Mouse (Mus musculus) thymus, postnatal 36 days (tissue): ENCODE data around the gene Ppox.
A peak's percentile ranks its signal among the peaks of the same experiment; 100 is the strongest.
"Not testable (repeated sequence)": the region's sequence is repeated elsewhere in the genome, so short reads cannot be mapped to it uniquely, and the experiment has no call there.

ENCODE experiments used
- DNase-seq, 2 experiments: peaks; one replicate each; pipeline ENCODE4 v3.0.0; 2022; ENCODE audit warnings: mixed read lengths in 2 of 2

The Ppox gene

DNA sequence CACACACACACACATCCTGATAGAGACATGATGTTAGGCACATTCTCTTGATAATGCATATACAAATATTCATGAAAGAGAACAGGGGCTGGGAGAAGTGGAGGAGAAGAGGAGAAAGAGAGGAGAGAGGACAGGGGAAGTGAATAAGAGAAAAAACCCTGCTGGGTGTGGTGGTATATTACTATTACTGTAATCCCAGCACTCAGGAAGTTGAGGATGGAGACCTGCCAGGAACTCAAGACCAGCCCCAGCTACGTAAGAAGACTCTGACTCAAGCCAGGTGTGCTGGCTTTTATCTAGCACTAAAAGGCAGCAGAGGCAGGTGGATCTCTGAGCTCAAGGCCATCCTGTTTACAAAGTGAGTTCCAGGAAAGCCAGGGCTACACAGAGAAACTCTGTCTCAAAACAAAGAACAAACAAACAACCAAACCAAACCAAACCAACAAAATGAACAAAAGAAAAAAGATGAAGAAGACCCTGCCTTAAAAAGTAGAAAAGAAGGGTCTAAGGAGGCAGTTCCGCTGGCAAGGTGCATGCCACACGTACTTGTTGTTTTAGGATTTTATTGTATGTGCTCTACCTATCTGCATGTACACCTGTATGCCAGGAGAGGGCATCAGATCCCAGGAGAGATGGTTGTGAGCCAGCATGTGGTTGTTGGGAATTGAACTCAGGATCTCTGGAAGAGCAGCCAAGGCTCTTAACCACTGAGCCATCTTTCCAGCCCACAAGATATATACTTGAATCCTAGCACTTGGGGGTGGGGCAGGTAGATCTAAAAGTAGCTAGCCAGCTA lies 17.1 kb downstream of the Ppox start:
- DNase-seq, result no peak

DNA sequence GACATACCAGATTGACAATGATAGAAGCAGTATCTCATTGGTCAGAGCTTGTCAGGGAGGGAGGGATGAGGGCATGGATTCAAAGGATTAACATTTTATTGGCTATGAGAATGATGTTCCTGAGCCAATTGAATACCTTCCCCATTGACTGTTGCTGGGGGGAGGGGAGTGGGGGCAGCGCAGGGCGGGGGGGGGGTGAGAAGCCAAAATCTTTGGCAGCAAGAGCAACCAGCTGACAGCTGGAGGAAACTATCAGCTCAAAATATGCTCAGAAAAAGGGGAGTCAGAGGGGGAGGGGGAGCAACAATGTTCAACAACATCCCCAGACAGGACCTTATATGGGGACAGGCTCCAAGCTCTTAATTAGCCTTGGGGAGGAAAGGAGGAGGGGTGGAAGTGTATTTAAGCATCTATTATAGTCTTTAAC lies 17.8 kb downstream of the Ppox start:
- DNase-seq, result no peak

DNA sequence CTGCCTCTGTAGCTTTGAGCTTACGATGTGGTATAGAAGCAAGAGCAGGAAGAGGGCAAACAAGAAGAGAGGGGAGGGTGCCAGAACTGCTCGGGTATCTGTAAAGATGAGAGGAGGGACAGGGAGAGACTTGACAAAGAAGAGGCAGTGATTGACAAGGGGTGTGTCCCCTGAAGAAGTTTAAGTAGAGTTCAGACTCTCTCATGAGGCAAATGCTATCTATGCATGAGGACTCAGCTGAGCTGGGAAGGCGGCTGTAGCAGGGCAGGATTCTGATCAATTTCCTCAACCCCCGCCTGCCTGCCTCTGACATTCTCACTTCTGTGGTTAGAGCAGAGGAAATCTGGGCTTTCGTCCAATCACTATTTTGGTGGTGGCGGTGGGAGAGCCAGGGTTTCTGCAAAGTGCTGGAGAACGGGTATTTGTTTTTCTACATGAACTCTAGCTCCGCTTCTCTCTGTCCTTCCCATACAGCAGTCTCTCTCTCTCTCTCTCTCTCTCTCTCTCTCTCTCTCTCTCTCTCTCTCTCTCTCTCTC lies 18.3 kb downstream of the Ppox start:
- DNase-seq, result no peak

DNA sequence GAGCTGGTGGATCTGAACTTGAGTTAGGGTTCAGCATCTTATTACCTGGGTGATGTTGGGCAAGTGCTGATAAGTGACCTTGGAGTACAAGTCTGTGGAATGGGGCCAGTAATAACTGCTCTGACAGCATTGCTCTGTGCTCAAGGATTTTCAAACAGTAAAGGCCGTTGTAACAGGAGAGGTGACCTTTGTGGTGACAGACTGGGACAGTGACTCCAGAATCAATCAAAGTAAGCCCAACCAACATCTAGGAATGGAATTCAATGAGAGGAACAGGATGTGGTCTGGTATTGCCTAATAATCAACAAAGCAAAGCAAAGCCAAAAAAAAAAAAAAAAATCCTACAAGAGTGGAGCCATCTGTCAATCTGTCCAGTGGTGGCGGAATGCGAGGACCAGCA lies 20.7 kb downstream of the Ppox start:
- DNase-seq, result no peak

- DNase-seq, result no peak
Observed at GRCm38 (mm10) chr1:171258921-171259320, 22.1 kb downstream of the Ppox start.

GRCm38 (mm10) chr1:171257781-171258180 lies 23.2 kb downstream of the Ppox start:
- no peak for DNase-seq

GRCm38 (mm10) chr1:171256937-171257548 lies 23.9 kb downstream of the Ppox start:
- peak; percentile 46 to 49 for DNase-seq

- DNase-seq, result no peak
Observed at GRCm38 (mm10) chr1:171256095-171256818, 24.7 kb downstream of the Ppox start.

DNA sequence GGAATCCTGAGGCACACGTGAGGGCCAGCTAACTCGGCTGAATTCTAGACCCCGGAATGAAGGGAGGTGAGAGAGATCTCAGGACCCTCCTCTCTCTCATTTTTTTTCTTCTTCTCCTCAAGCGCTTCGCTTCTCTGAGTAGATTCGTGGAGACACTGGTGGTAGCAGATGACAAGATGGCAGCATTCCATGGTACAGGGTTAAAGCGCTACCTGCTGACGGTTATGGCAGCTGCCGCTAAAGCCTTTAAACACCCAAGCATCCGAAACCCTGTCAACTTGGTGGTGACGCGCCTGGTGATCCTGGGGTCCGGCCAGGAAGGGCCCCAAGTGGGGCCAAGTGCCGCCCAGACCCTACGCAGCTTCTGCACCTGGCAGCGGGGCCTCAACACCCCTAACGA lies 28.6 kb downstream of the Ppox start:
- DNase-seq, result no peak

DNA sequence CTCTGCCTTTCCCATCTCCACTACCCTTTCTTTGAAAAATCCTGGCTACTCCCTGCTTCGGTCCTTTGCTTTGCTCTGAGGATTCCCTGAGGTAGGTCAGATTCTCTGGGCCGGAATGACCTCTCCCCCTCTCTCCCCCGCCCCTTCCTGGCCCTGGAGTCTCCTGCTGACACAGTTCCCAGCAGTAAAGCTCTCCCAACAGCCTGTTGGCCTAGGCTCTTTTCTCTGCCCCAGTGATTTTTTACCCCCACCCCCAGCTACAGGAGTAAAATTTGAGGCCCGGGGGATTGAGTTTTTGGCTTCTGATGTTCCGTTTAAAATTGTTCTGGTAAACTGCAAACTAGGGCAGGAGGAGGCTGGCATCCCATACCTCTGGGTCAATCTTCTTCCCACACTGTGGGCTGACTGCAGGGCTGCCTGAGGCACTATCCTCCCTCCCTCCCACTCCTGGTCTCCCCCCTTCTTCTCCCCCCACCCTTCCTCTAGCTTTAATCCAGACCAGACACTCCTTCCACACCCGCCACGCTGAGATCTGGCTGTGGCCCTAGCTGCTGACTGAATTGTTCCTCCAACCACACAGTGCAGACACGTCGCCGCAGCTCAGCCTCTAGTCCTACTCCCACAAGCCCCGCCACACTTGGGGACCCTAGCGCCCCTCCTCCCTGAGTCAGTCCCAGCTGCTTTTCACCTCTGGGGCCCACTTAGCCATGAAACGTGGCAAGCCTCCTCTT lies 29.2 kb downstream of the Ppox start:
- DNase-seq, result no peak

DNA sequence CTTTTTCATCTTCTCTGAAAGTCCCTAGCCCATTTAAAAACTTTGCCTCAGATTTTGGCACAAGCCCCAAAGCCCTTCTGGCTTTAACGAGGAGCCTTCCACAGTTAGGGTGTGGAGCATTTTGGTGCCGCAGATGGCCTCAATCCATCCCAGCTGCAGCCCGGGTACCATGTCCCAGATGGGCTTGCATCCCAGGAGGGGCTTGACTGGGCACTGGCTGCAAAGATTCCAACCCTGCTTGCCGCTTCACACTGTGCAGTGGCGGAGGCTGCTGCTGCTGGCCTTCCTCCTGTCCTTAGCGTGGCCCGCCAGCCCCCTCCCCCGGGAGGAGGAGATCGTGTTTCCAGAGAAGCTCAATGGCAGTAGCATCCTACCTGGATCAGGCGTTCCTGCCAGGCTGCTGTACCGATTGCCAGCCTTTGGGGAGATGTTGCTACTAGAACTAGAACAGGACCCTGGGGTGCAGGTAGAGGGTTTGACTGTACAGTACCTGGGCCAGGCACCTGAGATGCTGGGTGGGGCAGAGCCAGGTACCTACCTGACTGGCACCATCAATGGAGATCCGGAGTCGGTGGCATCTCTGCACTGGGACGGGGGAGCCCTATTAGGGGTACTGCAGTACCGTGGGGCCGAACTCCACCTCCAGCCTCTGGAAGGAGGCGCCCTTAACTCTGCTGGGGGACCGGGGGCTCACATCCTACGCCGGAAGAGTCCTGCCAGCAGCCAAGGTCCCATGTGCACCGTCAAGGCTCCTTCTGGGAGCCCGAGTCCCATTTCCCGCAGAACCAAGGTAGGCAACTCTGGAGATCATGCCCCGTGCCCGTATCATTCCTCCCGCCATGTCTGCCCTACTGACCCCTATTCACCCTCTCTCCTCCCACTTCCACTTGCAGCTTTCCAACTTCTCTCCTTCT lies 30.0 kb downstream of the Ppox start, which contains the start of gene Ndufs2:
Gene Ndufs2 (minus strand): TSS at position 709 of the 914 bp plus-strand sequence.
- no peak for DNase-seq

- DNase-seq, result no peak
Observed at GRCm38 (mm10) chr1:171249913-171250600, 30.9 kb downstream of the Ppox start, which contains the start of gene Adamts4. Gene Adamts4 (plus strand): TSS chr1:171250421.

GRCm38 (mm10) chr1:171248386-171249226 lies 32.4 kb downstream of the Ppox start:
- no peak for DNase-seq

- DNase-seq, result no peak
Observed at GRCm38 (mm10) chr1:171247916-171248315, 33.1 kb downstream of the Ppox start.

GRCm38 (mm10) chr1:171247453-171247841 lies 33.5 kb downstream of the Ppox start:
- DNase-seq, result peak in 1 of 2 experiments; percentile 36

- peak; percentile 96 for DNase-seq
Observed at GRCm38 (mm10) chr1:171246709-171247452, 34.1 kb downstream of the Ppox start.

DNA sequence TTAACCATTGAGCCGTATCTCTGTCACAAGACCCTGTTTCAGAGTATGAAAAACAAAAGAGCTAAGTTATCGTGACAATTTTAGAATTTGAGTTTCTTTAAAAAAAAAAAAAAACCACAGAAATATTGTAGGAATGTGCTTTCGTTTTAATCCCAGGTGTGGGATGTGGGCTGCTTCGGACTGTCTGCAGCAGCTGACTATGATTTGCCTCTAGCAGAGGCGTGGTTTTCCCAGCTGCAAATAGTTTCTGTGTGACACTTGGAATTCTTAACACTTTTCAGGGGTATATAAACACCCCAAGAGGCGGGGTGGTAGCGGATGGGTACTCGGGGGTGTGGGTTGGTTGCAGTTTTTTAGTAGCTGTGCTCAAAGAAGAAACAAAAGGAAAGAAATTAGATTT lies 35.6 kb downstream of the Ppox start:
- DNase-seq, result no peak

DNA sequence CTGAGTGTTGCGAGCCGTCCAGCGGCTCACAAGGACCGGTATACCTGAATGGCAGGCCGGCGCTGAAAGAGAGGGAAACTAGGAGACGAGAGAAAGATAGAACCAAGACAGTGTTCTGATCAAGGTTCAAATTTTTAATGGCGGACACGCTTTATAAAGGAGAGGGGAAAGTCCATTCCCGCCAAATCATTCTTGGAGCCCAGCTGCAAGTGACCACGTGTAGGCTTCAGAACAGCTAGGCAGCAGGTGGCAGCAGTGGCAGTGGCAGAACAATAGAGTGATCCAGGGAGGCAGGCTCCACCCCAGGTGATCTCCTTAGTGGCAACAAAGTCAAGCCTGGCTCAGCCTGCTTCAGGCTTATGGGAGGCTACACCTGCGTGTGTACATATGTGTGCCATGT lies 39.0 kb downstream of the Ppox start:
- DNase-seq, result not testable (repeated sequence)

DNA sequence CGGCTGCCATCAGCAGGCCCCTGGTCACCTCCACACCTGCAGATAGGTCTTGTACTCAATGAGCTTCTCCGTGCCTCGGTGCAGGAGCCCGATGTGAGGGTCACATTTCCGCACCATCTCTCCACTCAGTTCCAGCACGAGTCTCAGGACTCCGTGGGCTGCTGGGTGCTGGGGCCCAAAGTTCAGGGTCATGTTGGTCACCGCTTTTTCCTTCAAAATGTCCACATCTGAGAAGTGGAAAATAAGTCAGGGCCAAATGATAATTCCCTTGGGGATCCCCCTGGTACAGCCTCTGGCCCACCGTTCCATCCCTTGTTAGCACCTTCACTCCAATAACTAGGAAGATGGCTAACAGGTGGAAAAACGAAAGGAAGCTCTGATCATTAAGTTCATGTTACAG lies 40.1 kb downstream of the Ppox start:
- no peak for DNase-seq
